Mouse (Mus musculus): Measurements from ENCODE around the gene Map2k1.
"Not testable (repeated sequence)": the region's sequence is repeated elsewhere in the genome, so short reads cannot be mapped to it uniquely, and the experiment has no call there.

Gene Map2k1

GRCm38 (mm10) chr9:64214452-64214851, 39.0 kb downstream of the Map2k1 start:
- no peak for DNase-seq (ENCODE audit: low read depth in 2 of 2, low spot score in 2 of 2)

DNA sequence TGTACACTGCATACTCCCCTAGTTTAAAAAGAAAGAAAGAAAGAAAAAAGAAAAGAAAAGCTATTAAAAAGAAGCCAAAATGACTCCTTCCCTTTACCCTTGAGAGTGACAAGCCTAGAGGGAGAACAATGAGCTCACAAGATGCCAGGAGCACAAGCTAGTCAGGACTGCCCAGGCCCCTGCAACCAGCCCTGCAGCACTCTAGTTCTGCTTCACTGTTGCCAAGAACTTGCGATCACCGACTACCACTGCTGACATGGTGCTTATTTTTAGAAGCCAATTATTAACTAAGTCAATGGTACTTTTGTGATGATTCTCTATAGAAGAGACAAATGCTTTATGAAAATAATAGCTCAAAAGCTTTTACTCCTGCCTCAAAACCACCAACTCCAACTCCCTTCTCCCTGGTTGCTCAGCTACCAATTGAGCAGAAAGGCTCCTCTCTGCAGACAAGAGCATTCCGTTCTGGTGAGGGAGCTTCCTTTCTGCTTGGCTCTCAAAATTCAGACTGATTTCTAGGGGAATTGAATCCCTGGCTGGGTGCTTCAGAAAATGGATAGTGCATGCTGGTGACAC, 45.8 kb downstream of the Map2k1 start:
- DNase-seq (ENCODE audit: low read depth in 2 of 2, low spot score in 2 of 2), result no peak

DNA sequence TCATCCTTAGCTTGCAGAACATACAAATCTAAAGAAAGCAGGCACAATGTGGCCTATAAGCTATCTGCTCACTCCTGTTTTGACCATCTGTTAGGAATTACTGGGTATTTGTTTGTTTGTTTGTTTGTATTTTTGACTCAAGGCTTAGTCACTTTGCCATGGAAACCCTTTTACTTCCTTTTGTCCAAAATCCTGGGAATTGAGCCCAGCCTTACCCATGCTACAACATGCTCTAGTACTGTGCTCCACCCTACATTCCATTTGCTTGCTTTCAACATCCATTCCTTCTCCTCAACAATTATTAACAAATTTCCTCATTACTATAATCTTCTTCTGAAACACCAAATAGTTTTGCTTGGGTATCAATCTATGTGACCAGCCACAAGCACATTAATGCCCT, 50.6 kb downstream of the Map2k1 start:
- DNase-seq (ENCODE audit: low read depth in 2 of 2, low spot score in 2 of 2), result no peak

- no peak for DNase-seq (ENCODE audit: low read depth in 2 of 2, low spot score in 2 of 2)
These were observed 51.1 kb downstream of the Map2k1 start for GRCm38 (mm10) chr9:64202331-64202730.

DNA sequence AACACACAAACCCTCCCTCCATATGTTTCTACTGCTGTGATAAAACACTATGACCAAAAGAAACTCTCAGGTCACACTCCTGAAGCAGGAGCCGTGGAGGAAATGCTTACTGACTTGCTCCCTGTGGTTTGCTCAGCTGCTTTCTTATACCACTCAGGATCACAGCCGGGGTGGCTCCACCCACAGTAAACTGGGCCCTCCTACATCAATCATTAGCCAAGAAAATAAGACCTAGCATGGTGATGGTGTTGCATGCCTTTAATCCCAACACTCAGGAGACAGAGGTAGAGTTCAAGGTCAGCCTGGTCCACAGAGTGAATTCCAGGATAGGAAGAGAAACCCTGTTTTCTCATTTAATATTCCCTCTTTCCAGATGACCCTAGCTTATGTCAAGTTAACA, 53.5 kb downstream of the Map2k1 start:
- DNase-seq (ENCODE audit: low read depth in 2 of 2, low spot score in 2 of 2), result no peak

DNA sequence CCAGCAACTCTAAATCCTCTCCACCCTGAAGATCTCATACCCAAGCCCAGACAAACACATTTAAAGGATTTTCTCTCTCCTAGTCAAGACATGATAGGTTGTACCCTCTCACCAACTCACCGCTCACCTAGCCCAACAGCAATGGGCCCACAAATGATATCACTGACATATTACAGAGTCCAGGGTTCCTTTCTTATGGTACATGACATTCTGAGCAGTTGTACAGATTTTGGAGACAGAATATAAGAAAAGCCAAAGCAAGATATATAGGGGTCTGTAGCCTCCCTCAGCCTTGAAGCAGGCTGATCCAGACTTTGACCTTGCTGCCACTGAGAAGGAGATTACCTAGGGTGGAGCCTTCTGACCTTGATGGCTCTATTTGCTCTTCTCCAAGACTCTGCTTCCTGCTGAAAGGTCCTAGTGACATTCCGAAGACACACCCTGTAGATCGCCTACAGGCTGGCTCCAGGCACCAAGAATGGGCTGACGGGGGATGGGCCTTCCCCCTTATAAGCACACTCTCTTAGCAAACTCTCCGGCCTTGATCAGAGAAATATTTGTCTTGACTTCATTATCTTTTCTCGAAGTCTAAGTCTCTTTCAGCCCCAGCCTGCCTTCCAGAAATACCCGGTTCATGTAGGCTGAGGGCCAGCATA, 54.5 kb downstream of the Map2k1 start:
- not testable (repeated sequence) for DNase-seq (ENCODE audit: low read depth in 2 of 2, low spot score in 2 of 2)

GRCm38 (mm10) chr9:64198068-64198762, 55.2 kb downstream of the Map2k1 start:
- DNase-seq (ENCODE audit: low read depth in 2 of 2, low spot score in 2 of 2), result no peak

- no peak for DNase-seq (ENCODE audit: low read depth in 2 of 2, low spot score in 2 of 2)
These were observed 55.9 kb downstream of the Map2k1 start for GRCm38 (mm10) chr9:64197524-64197923.

DNA sequence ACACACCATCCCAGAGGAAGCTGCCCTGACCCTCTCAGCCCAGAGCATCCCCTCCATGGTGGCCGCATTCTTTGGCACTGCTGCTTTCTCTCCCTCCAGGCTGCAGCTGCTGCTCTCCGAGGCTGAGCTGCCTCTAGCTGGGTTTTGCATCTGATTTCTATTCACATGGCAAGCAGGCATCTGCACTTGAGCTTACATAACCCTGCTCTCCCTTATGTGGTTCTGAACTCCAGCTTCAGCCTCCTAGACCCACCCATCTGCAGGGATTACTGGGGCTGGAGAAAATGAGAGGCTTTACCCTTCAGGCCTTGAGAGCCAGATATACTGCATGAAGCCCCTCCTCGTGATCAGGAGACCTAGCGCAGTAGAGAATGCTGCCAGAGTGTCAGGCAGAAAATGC, 57.9 kb downstream of the Map2k1 start:
- no peak for DNase-seq (ENCODE audit: low read depth in 2 of 2, low spot score in 2 of 2)

- DNase-seq (ENCODE audit: low read depth in 2 of 2, low spot score in 2 of 2), result no peak
These were observed 59.6 kb downstream of the Map2k1 start for GRCm38 (mm10) chr9:64193879-64194278.

- no peak for DNase-seq (ENCODE audit: low read depth in 2 of 2, low spot score in 2 of 2)
These were observed 69.1 kb downstream of the Map2k1 start for GRCm38 (mm10) chr9:64184166-64184840.

- not testable (repeated sequence) for DNase-seq (ENCODE audit: low read depth in 2 of 2, low spot score in 2 of 2)
These were observed 70.1 kb downstream of the Map2k1 start for GRCm38 (mm10) chr9:64183295-64183694.

- DNase-seq (ENCODE audit: low read depth in 2 of 2, low spot score in 2 of 2), result peak; percentile 86 to 87
These were observed 74.3 kb downstream of the Map2k1 start, which contains the start of gene Snapc5 for GRCm38 (mm10) chr9:64178974-64179646. Snapc5 (plus strand) TSS chr9:64179274.

DNA sequence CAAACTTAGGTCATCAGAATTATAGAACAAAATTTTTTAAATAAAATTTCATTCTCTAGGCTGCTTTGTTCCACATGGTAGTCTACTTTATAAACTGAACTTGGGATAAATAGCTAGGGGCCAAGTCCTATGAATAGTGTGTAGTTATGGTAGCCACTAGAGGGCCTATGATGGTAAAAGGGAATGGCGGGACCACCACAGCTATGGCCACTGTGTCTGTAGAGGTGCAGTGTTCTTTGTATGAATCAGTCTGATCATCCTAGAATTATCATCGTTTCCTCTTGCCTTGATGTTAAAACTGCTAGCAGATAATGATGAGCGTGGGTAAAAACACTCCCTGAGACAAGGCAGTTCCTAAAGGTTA, 74.8 kb downstream of the Map2k1 start:
- peak in 1 of 2 experiments; percentile 8 for DNase-seq (ENCODE audit: low read depth in 2 of 2, low spot score in 2 of 2)

DNA sequence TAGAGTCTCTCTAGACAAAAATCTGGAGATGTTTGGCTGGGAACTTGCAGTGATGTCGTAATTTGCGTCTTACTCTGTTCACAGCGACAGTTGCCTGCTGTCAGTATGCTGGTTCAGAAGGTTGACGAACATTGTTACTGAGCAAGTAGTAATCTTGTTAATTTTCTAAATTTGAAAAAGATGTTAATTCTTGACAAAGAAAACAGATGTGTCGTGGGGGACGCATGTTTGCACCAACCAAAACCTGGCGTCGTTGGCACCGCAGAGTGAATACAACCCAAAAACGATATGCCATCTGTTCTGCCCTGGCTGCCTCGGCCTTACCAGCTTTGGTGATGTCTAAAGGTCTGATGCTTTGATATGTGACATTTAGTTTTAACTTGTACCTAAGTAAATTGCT, 78.1 kb downstream of the Map2k1 start:
- no peak for DNase-seq (ENCODE audit: low read depth in 2 of 2, low spot score in 2 of 2)

DNA sequence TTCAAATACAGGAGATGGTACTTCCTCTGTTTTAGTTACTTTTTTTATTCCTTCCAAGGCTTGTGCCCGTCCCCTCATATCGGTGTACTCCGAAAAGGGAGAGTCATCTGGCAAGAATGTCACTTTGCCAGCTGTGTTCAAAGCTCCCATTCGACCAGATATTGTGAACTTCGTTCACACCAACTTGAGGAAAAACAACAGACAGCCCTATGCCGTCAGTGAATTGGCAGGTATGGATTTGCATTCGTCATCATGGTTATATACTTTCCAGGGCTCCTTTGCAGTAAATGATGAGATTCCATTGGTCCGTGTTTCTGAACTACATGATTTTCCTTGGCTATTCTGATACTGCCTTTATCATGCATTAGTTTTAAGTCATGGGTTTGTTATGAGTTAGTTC, 78.7 kb downstream of the Map2k1 start:
- no peak for DNase-seq (ENCODE audit: low read depth in 2 of 2, low spot score in 2 of 2)

GRCm38 (mm10) chr9:64174341-64174740, 79.1 kb downstream of the Map2k1 start:
- DNase-seq (ENCODE audit: low read depth in 2 of 2, low spot score in 2 of 2), result no peak

- DNase-seq (ENCODE audit: low read depth in 2 of 2, low spot score in 2 of 2), result no peak
These were observed 79.7 kb downstream of the Map2k1 start for GRCm38 (mm10) chr9:64173666-64174220.

GRCm38 (mm10) chr9:64172816-64173665, 80.4 kb downstream of the Map2k1 start, which contains the start of the genes Zwilch and Rpl4:
Zwilch (minus strand) TSS chr9:64173104.
Rpl4 (plus strand) TSS chr9:64173375.
- peak; percentile 80 to 86 for DNase-seq (ENCODE audit: low read depth in 2 of 2, low spot score in 2 of 2)
